Mouse (Mus musculus) frontal cortex, postnatal 25 days (tissue): ENCODE measurements at regions not wholly inside any gene's neighbourhood (a gene's known extent, or its start where the extent isn't known, plus 50 kb on each side); places are given as distances from the start of the nearest gene placed in this dataset.

Experiments used
- DNase-seq, 2 experiments: peaks; one replicate each; pipeline ENCODE4 v3.0.0; 2022; ENCODE audit warnings: low spot score in 2 of 2

DNA sequence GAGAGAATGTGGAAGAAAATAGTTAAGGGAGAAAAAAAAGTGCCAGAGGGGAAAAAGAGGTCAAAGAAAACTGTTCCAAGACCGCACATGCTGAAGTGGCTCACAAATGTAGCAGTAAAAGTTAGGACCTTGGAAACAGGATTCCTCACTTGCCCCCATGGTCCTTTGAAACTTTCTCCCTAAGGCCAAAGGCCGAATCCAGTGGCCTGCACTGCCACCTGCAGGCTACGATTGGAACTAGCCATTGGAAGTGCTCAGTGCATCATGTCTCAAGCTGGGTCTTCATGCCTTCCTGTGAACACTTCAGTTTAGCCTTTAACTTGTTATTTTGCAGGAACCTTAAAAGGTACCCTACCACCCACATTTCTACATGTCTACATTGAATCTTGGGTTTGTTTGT, 56.3 kb upstream of the Mctp2 start:
- peak; percentile 60 to 63 for DNase-seq

DNA sequence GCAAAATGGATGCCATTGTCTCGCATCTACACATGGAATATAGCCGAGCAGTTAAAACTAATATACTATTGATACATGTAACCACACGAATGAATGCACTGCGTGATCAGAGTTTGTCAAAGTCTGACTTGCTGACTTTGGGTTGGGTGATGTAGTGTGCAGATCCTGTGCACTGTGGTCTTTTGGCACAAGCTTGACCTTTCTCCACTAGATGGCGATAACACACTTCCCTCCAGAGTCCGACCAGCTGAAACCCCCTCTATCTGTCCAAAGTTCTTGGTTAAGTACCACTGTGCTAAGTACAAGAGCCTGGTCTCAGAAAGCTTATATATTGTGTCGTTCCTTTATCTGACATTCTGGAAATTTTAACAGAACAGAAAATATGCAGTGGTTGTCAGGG, 84.9 kb upstream of the Mctp2 start:
- DNase-seq = no peak

DNA sequence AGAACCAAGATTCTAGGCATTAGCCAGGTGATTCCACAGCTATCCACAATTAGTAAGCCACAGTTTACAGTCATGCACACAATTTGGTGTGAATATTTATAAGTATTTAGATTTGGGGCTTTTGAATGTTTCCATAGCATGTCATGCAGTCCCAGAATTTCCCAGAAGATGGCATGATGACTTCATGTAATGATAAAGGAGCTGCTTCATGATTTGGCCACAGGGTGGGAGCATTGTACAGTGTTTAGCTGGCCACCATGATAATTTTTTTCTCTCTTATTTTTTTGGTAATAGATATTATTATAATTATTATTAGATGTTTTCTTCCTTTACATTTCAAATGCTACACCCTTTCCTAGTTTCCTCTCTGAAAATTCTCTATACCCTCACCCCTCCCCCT, 93.6 kb upstream of the Mctp2 start:
- DNase-seq = peak; percentile 22 to 53

DNA sequence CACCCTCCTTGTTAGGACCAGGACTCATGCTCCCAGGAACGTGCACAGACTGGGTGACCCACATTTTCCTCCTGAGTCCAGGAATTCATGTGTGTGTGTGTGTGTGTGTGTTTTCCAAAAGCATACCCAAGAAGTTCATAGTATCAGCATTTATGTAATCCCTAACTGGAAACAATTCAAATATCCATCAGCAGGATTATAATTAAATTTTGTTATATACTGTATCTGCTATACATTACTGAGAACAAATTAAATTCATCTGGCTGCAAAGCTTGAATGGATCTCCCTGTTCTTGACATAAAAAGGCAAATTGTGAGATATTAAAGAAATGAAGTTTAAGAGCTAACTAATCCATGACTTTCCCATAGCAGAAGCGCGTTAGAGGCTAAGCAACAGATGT, 99.7 kb upstream of the Mctp2 start:
- no peak for DNase-seq

DNA sequence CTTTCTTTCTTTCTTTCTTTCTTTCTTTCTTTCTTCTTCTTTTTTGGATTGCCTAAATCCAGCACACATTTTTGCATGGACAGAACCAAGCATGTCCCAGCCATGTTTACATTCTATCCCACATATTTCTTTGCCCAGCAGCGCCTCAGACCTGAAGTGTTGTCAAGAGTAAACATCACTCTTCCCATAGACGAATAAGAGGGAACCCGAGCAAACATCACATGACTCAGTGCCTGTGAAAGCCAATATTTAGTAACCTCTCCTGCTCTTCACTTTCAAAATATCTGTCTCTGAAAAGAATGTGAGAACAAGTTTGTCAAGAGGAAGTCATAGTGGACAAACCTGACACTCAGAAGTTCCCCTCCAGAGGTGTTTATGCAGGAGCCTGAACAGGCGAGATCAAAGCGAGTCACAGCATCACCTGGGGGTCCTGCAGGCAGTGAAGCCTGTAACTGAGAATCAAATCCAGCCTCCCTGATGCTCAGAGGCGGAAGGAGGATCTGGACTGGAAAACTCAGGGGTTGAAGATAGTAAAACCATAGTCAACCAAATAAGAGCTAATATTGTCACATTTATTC, 102.1 kb upstream of the Mctp2 start:
- DNase-seq = no peak

DNA sequence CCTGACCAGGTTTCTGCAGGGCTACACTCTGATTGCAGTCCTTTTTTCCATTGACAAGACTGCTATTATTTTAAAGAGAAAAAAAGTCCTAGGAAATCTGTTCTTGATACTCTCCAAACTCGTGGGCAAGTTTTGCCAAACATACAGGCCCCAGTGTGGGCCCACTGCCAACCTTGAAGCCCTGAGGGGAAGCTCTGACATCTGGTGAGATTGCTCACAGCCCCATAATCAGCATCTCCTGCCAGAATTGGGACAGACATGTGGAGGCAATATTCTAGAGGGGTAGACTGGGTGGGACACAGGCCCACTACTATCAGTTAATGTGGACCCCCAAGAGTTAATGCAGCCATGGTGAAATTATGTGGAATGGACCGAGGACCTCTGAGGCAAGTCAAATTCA, 132.1 kb upstream of the Mctp2 start:
- DNase-seq = no peak

DNA sequence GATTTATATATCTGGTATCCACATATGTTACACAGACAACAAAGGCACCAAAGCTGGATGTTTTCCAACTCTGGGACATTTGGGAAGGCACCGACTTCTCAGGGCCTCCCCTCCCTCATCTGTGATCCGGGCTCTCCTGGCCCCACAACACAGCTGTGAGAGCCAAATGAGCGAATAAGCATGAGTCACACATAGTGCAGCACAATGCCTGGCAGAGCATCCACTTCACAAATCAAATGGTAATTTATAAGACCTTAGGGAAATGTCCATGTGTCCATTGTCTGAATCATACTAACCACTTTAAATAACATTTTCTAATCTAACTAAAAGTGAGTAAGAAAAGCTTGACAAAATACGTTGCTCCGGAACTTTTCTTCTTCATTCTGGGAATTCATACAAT, 135.6 kb upstream of the Mctp2 start:
- no peak for DNase-seq

DNA sequence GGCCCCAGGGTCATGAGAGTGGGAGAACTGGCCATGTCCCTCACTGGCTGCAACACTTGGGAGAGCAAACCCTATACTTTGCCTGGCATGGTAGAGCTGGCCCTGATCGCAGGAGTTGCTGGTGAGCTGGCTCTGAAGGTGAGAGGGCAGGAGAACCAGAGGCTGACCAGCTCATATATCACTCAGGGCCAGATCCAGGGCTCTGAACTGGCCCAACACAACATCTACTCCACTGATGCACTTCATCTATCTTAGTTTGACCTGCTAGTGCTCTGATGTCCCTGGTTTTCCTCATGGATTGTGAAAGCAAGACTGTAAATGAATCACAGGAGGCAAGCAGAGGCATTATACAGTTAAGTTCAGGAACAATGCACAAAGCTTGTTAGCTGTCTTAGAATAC, 137.6 kb upstream of the Mctp2 start:
- DNase-seq = no peak

DNA sequence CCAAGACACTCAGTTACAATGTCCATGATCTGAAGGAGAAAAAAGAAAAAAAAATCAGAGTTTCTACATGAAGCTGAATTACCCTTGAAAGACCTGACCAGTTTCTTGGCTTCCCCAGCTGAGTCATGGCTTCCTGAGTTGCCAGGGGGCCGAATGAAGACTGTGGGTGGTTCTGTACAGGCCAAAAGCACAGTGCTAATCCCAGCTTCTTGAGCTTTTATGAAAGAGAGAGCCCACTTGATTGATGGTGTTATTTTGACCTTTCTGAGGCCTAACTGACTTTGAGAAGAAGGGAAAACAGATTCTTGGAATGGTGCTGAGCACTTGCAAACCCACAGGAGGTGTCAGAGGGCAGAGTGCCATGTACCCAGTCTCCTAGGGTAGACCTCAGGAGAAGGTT, 138.4 kb upstream of the Mctp2 start:
- DNase-seq = no peak

DNA sequence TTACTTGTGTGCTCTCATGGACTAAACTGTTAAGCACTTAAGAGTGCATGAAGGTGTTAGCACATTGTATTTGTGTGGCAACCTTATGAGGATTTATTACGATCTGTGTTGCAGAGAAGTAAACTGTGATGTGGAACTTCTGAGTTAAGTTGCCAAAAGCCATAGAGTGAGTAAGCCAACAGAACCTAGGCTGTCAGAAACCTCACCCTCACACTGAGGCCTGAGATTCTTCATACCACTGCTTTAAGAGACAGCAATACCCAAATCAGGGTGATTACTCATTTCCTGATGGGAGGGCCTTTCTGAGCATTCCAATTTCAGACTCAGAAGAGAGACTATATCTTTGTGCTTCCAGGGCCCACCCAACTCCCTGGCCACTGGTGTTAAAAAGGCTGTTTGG, 140.5 kb upstream of the Mctp2 start:
- no peak for DNase-seq

DNA sequence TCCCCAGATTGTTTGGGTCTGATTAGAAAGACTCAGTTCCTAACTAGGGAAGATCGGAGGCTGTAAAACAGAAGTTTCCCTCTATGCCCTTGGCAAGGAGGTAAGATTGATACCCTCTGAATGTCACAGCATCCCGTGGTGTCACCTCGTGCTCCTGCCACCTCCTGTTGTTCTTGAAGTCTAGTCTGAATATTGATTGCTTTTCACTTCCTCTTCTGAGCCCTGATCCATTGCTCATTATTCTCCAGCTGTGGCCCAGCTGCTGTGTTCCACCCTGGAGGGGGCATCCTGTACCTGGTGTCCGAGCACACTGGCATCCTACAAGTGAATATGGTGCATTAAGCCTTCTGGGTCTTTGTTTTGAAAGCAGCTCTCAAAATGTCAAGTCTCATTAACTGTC, 156.6 kb upstream of the Mctp2 start:
- DNase-seq = no peak

DNA sequence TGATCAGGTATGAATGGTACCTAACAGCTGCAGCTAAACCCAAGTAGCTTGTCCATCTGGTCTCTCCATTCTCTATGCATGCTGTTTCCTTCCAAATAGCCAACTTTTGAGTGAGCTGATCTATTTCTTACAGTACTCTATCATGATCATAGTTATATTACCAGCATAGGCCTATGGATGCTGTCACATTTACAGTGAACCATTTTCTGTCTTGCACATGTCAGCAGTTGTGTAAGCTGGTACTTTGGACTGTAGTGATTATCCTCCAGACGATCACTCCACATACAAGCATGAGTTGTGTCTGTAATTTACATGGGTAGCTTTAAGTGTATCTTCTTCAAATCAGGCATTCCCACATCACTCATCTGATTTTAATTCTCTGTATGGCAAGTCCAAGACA, 158.2 kb upstream of the Mctp2 start:
- no peak for DNase-seq

DNA sequence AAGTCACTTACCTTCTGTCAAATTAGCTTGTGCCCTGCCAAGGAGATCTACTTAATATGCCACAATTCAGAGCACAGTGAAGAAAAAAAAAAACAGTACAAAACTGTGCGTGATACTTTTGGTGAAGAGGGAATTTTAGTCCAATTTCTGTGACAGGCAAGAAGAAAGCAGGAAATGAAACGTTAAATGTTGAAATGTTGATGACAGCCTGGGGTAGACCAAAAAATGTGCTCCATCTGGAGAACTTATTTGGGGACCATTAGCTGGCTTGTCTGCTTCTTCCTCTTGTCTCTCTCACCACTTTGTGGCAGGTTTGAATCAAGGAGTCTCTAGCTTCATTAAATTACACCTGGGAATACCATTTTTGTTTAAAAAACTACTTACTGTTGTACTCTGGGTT, 163.3 kb upstream of the Mctp2 start:
- DNase-seq = no peak

DNA sequence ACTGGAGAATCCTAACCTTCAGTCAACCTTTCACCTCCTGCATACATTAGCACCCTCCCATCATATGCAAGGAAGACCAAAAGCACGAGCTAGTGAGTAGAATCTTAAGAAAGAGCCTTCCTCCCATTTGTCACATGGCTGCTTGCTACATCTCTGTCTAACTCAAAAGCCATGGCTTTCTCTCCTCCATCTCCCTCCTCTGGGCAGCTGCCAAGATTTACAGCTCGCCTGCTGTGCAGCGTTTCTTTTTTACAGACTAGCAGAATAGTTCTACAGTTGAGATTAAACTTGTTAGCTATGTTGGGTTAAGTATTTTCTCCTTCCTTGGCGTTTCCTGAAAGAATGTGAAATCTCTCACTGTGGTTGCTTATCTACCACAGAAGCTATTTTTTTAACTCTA, 168.3 kb upstream of the Mctp2 start:
- no peak for DNase-seq

DNA sequence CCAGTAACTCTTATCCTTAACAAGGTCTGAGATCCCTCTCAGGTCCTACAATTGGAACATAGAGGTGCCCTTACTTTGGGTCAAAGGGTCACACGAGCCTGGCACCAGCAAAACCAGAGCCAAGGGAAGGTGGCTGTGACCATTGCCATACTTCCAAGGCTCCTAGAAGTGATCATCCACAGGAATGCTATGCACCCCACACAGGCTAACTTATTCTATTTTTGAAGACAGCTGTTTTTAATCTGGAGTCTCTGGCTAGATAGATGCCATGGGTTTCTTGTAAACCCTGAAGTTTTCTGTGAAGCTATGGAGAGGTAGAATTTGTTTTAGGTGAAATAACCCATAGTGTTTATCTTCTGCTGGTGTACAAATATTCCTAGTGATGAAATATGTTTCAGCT, 172.5 kb upstream of the Mctp2 start:
- no peak for DNase-seq

DNA sequence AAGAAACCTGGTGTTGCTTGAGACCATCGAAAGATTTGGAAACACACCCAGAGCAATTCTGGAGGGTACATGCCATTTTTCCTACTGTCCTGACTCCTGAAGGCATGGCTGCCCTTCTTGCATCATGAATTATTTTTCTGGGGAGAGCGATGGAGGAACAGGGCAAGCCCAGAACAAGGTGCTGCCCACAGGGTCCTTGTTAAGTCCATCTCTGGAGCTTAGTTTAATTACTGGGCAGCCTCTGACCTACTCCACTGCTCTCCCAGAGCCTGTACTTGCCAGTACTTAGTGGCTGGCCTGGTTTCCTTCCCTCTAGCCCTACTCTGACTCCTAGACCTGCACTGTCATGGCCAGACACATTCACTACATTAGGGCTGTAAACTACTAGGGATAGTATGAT, 174.9 kb upstream of the Mctp2 start:
- no peak for DNase-seq

DNA sequence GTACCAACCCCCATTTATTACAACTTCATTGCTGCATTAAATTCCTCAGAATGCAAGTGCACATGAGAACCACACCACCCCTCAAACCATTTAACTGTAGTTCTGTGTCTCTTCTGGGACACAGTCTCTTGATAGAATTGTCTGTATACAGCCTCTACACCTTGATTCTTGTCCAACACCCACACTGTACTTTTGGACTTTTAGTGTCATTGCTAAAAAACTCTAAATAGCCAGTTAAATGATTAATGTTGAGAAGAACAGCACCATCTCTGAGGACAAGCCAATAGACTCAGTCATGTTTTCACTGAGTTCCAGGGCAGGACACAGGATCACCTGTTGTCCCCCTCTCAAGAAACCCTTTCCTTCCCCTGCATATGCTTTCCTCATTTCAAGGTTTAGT, 183.8 kb upstream of the Mctp2 start:
- no peak for DNase-seq

DNA sequence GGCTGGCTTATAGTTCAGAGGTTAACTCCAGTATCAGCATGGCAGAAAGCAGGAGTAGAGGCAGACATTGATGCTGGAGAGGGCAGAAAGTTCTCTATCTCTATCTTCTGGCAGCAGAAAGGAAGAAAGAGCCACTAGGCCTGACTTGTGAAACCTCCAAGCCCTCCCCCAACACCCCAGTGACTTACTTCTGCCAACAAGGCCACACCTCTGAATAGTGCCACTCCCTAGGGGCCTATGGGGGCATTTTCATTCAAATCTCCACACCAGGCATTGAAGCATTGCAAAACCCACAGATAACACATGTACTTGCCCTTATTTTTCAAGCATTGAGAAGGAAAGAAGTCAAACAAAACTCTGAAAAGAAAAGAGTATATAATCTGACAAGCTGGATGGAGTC, 186.9 kb upstream of the Mctp2 start:
- no peak for DNase-seq

DNA sequence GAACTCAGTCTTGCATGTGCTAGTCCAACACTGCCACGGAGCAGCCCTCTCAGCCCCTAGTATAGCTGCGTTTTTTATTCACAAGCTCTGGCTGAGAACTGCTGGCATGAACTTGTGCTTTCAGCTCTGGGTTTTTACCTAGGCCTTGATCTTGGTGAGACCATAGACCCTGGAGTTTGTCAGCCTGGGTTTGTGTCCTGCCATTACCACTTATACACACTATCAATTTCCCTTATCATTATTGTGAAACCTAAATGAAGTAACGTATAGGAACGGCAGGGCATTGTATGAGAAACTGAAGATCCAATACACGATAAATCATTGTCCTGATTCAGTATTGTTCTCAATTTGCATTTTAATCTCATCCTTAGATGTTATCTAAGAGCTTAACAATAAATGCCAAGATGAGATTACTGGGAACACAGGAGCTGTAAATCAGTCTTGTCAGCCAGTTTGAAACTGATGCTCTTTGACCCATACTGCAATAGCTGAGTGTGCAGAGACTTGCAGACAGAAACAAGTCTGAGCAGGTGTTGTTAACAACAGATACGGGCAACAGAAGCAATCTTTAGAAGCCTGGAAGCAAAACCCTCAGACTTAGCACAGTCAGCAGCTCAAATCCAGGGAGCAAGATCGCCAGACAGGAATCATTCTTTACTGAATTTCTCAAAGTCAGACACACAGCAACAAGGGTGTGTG, 190.7 kb upstream of the Mctp2 start:
- DNase-seq = no peak

DNA sequence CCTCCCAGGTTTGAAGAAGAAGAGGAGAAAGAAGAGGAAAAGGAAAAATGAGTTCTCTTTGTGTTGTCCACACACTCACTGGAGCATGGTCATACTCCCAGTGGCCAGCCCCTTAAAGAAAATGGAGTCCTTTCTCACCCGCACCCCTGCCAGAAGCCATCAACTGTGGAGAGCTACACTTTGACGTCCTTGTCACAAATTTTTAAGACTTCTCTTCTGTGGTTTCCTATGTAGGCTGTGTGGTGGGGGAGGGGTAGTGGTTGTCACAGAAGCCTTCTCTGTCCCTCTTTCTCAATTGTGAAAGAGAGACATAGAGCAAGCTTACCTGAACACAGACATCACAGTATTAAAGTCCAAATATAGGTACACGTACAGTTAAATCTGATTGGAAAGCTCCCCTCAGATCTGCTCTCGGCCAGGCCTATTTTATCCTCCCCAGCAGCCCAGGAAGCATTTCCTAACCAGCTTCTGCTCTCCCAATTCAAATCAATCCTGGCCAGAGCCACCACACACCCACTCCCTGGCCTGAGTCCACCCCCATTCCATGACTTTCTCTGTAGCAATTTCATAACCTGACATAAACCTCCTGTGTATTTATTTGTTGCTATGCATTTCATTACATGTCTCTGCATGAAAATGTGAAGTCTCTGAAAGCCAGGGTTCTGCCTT, 192.3 kb upstream of the Mctp2 start:
- DNase-seq = no peak

DNA sequence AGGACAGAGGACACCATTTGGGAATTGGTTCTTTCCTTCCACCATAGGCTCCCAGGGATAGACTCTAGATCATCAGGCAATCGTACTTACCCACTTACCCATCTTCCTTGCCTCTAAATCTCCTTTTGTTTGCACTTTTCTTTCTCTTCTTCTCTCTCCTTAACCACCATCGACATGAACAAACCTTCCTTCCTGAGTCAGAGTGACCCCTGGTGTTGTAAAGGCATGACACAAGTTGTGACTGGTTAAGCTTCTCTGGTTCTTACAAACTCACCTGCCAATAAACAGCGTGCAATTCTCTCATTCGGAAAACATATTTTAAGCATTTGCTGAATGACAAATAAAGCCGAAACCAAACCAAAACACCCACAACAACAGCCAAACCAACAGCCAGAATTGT, 193.4 kb upstream of the Mctp2 start:
- DNase-seq = no peak

DNA sequence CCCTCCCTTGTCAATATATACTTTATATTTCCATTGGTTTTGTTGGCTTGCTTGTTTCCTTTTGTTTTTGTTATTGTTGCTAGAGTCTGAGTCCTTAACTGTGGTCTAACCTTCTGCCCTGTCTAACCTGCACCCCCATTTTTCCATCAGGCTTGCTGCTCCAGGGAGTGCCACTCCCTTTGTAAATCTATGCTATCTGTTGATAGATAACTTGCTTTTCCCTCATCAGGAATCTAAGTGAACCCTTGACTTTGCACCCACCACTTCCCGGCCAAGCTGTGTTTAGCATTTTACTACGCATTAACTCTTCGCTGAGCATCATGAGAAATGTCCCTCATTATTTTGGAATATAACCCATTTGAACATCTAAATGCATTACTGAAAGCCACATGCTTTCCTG, 193.8 kb upstream of the Mctp2 start:
- no peak for DNase-seq

DNA sequence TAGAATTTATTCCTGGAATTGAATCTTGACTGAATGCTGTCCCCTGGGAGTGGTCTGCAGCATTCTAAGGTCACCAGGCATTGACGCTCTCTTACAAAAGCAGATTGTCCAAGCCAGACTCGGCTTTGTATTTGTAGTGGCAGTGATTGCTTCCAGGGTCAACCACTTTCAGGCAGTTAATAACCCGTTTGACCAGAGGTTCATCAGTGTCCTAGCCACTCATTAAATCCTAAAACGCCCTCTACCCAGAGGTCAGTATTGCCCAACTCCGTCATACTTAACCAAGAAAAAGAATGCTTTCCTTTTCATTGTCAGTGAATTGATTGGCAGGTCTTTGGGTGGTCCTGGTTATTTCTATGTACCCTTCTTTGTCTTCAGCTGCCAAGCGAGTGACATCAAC, 194.6 kb upstream of the Mctp2 start:
- no peak for DNase-seq

DNA sequence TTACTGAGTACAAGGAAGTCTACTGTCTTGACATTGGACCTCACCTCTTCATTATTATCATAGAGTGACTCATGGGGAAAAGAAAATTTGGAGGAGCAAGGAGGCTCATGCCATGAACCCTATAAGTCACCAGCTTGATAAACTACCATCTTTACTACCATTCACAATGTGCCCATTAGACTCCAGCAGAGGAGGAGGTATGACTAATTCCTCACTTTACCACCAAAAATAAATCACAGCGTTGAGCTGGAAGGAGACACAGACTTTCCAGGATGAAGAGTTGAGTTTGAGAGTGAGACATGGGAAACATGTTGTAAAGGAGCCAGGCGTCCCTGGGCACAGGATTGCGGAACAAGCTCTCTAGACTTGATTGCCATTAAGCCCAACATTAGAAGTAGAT, 195.0 kb upstream of the Mctp2 start:
- DNase-seq = no peak
